Mouse (Mus musculus) frontal cortex, postnatal 25 days (tissue): ENCODE results near the gene Elovl5.

ENCODE experiments used
- DNase-seq, 2 experiments: peaks; one replicate each; pipeline ENCODE4 v3.0.0; 2022; ENCODE audit warnings: low spot score in 2 of 2

Elovl5 gene

GRCm38 (mm10) chr9:77954981-77955380 lies 37.8 kb downstream of the Elovl5 start:
- no peak for DNase-seq

- no peak for DNase-seq
Measured at GRCm38 (mm10) chr9:77955511-77955910, 38.3 kb downstream of the Elovl5 start.

GRCm38 (mm10) chr9:77955964-77956363 lies 38.8 kb downstream of the Elovl5 start:
- no peak for DNase-seq

GRCm38 (mm10) chr9:77958327-77958726 lies 41.2 kb downstream of the Elovl5 start:
- no peak for DNase-seq

- no peak for DNase-seq
Measured at GRCm38 (mm10) chr9:77959759-77960158, 42.6 kb downstream of the Elovl5 start.

- no peak for DNase-seq
Measured at GRCm38 (mm10) chr9:77961350-77961749, 44.2 kb downstream of the Elovl5 start.

GRCm38 (mm10) chr9:77964084-77964483 lies 46.9 kb downstream of the Elovl5 start:
- no peak for DNase-seq

GRCm38 (mm10) chr9:77965287-77965686 lies 48.1 kb downstream of the Elovl5 start:
- no peak for DNase-seq

- no peak for DNase-seq
Measured at GRCm38 (mm10) chr9:77965768-77966552, 48.8 kb downstream of the Elovl5 start.

GRCm38 (mm10) chr9:77966861-77967260 lies 49.7 kb downstream of the Elovl5 start:
- no peak for DNase-seq

GRCm38 (mm10) chr9:77967584-77968163 lies 50.5 kb downstream of the Elovl5 start:
- no peak for DNase-seq

- no peak for DNase-seq
Measured at GRCm38 (mm10) chr9:77969192-77969953, 52.2 kb downstream of the Elovl5 start.

GRCm38 (mm10) chr9:77979000-77979399 lies 61.8 kb downstream of the Elovl5 start:
- no peak for DNase-seq

- no peak for DNase-seq
Measured at GRCm38 (mm10) chr9:77982616-77983015, 65.5 kb downstream of the Elovl5 start.

- DNase-seq, result no peak
Measured at GRCm38 (mm10) chr9:77983521-77983920, 66.4 kb downstream of the Elovl5 start.

GRCm38 (mm10) chr9:77986153-77986795 lies 69.1 kb downstream of the Elovl5 start:
- DNase-seq, result no peak

- no peak for DNase-seq
Measured at GRCm38 (mm10) chr9:77989626-77990025, 72.5 kb downstream of the Elovl5 start.

GRCm38 (mm10) chr9:77990278-77990677 lies 73.1 kb downstream of the Elovl5 start:
- DNase-seq, result no peak

- no peak for DNase-seq
Measured at GRCm38 (mm10) chr9:77991650-77992049, 74.5 kb downstream of the Elovl5 start.

- DNase-seq, result no peak
Measured at GRCm38 (mm10) chr9:77992276-77992675, 75.1 kb downstream of the Elovl5 start.

GRCm38 (mm10) chr9:77993101-77993500 lies 75.9 kb downstream of the Elovl5 start:
- DNase-seq, result no peak
